Mouse (Mus musculus) layer of hippocampus, postnatal 14 days (tissue): ENCODE results near the gene Pfdn6. TPM values are rescaled to one million over a fixed set of nuclear protein-coding genes. Genes with fewer than 3 reads are reported as not detected.
A peak's percentile ranks its signal among the peaks of the same experiment; 100 is the strongest.
"Not testable (repeated sequence)": the region's sequence is repeated elsewhere in the genome, so short reads cannot be mapped to it uniquely, and the experiment has no call there.

ENCODE experiments used
- DNase-seq, 2 experiments: peaks; one replicate each; pipeline ENCODE4 v3.0.0; 2021 to 2022; ENCODE audit warnings: low spot score in 2 of 2, mixed read lengths in 1 of 2
- total RNA-seq, 2 experiments: library from RNA; stranded (reverse); gene quantifications; 2 replicates each; pipeline ENCODE4 v1.2.3; 2021

The Pfdn6 gene
- total RNA-seq, 2 experiments from 2014 or later: 89.3 to 93.4 TPM

- DNase-seq: no peak
These were observed 39.7 kb downstream of the Pfdn6 start for GRCm38 (mm10) chr17:33900281-33900988.

DNA sequence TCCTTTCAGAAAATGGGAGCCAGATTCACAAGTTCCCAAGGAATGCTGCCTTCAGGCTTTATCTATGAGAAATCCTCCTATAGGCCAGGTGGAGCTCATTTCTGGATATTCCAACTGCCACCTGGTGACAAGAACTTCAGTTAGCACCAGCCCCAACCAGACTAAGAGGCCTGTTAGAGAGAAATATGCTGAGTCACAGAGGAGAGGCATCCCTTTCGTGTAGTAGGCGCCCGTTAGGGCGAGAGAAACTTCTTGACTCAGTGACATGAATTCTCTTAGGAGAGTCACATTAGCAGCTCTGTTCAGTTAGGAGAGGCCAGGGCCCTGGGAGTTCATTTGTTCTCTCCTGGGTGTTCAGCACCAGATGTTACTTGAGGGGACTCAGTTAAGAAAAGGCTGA lies 40.5 kb downstream of the Pfdn6 start:
- no peak for DNase-seq

- DNase-seq: not testable (repeated sequence)
These were observed 42.0 kb downstream of the Pfdn6 start for GRCm38 (mm10) chr17:33898193-33898592.

DNA sequence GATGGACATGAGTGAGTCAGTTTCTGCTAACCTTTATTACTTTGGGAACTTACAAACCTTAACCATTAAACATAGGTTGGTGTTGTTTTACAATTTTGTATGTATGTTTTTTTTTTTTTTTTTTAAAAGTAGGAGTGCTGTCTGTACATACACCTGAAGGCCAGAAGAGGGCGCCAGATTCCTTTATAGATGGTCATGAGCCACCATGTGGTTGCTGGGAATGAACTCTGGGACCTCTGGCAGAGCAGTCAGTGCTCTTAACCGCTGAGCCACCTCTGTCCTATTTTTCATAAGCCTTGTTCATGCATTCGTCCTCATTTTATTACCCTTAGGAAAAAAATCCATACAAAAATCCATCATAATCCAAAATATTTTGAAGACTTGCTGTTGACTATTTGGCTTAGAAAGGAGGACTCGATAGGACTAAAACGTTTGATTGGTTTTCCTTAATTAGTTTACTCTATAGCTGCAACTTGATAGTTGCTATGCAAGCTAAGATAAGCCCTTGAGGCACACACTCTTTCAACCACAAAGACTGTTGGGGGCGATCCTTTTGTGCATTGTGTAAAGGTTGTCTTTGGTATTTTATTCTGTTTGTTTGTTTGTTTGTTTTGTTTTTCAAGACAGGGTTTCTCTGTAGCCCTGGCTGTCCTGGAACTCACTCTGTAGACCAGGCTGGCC lies 42.9 kb downstream of the Pfdn6 start:
- DNase-seq: no peak

GRCm38 (mm10) chr17:33893011-33893410 lies 47.1 kb downstream of the Pfdn6 start:
- not testable (repeated sequence) for DNase-seq

DNA sequence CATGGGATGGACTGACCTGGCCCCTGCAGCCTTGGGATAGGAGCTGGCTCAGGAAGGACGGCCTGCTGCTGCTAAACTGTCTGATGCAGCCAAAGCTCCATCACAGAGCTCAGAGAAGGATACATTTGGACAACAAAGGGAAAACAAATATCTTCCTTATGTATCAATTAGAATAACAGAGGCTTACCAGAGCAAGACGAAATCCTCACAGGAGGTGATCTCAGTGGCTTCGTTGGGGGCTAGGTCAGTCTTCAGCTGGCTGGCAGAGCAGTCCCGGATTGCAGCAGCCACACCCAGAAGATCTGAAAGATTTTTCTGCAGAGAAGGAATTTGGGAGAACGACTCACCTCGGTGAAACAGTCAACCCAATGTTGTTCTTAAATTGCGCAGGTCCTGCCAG lies 47.7 kb downstream of the Pfdn6 start:
- DNase-seq: no peak

DNA sequence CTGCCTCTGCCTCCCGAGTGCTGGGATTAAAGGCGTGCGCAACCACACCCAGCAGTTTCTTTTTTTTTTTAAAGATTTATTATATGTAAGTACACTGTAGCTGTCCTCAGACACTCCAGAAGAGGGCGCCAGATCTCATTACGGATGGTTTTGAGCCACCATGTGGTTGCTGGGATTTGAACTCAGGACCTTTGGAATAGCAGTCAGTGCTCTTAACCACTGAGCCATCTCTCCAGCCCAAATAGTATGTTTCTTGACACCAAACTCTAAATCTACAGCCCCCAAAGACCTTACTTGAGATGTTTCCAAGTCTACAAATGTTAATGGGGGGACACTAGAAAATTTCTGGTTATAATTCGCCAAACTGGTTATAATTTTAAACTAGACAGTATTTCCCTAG lies 48.3 kb downstream of the Pfdn6 start:
- not testable (repeated sequence) for DNase-seq

DNA sequence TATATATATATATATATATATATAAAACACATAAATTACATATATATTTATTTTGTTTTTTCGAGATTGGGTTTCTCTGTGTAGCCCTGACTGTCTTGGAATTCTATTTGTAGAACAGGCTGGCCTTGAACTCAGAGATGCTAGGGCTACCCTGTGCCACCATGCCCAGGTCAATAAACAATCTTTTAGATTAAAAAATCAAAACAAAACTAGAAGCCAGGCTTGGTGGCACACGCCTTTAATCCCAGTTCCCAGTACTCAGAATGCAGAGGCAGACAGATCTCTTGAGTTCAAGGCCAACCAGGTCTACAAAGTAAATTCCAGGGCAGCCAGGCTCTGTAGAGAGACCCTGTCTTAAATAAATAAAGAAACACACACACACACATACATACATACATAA lies 48.8 kb downstream of the Pfdn6 start:
- DNase-seq: no peak

DNA sequence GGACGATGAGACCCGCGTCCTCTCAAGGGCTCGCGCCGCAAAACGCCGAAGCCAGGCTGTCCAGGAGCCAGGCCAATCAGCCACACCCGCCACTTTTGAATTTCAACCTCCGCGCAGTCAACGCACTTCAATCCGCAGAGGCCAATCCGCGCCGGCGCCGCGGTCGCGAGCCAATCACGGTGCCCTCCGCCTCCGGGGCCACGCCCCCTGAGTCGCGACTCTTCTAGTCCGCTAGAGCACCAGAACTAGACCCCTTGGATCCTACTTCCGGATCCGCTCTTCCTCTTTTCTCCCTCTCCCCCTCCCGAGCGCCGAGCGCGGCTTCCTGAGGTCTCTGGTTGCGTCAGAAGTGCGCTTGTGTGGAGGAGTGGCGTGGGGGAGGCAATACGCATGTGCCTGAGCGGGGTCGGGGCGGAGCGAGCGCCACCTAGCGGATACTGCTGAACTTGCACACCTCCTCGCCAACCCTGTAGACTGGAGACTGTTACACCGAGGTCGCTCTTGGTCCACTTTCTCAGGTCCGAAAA lies 49.5 kb downstream of the Pfdn6 start, which contains the start of gene Kifc1:
TSS of gene Kifc1 (minus strand) at position 129 of the 527 bp plus-strand sequence.
- peak; percentile 100 for DNase-seq

DNA sequence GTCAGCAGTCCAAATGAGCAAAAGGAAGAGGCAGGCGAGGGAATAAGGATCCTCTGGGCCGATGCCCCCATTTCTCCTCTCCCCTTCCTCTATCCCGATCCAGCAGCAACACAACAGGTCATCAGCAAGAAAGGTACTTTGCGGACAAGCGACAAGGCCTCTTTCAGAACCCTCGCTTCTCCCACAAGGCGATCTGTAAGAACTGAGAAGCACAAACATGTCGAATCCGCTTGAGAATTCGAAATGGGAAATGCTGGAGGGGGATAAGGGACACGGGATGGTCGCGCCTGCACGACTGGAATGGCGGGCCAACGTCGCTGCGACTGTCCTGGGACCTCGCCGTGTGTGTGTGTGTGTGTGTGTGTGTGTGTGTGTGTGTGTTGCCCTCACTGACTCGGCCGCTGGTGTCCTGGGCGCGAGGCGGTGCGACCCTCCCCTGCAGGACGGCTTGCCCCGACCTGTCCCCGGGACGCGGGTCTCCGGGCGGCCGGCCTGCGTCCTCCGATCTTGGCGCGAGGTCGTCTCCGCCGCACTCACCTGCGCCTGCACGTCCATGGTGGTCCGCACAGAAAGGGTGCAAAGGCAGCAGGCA lies 50.1 kb downstream of the Pfdn6 start:
- not testable (repeated sequence) for DNase-seq

Other genes with a start within 250 kb of the Pfdn6 start
- gene March2, start 221.7 kb downstream of the Pfdn6 start, total RNA-seq: 10 to 100 TPM; 84.7 to 89.0 TPM
- 100 to 1,000 TPM; 281 to 286 TPM for gene Rab11b, start 179.8 kb downstream of the Pfdn6 start, total RNA-seq
- gene Angptl4, start 158.5 kb downstream of the Pfdn6 start, total RNA-seq: 1 to 10 TPM; 4.8 to 5.8 TPM
- gene Kank3, start 129.8 kb downstream of the Pfdn6 start, total RNA-seq: 10 to 100 TPM; 45.2 to 48.1 TPM
- 100 to 1,000 TPM; 776 to 830 TPM for gene Rps28, start 115.8 kb downstream of the Pfdn6 start, total RNA-seq
- 100 to 1,000 TPM; 209 to 232 TPM for gene Ndufa7, start 115.8 kb downstream of the Pfdn6 start, total RNA-seq
- 10 to 100 TPM; 25.9 to 28.8 TPM for gene Cd320, start 97.3 kb downstream of the Pfdn6 start, total RNA-seq
- gene Gm7029, start 66.5 kb downstream of the Pfdn6 start, total RNA-seq: not detected
- 1 to 10 TPM; 2.9 to 4.5 TPM for gene Kifc1, start 49.7 kb downstream of the Pfdn6 start, total RNA-seq
- gene Platr17, start 35.2 kb downstream of the Pfdn6 start, total RNA-seq: under 1 TPM in 1 of 2 experiments, not detected in 1; 0.50 TPM
- 10 to 100 TPM; 28.0 to 28.6 TPM for gene Daxx, start 30.9 kb downstream of the Pfdn6 start, total RNA-seq
- gene Tapbp, start 24.4 kb downstream of the Pfdn6 start, total RNA-seq: 10 to 100 TPM; 27.4 to 34.4 TPM
- gene Zbtb22, start 24.4 kb downstream of the Pfdn6 start, total RNA-seq: 10 to 100 TPM; 30.5 to 34.0 TPM
- 10 to 100 TPM; 67.0 to 68.9 TPM for gene Rgl2, start 10.8 kb downstream of the Pfdn6 start, total RNA-seq
- 10 to 100 TPM; 17.5 to 18.5 TPM for gene Wdr46, start 317 bp upstream of the Pfdn6 start, total RNA-seq
- 1 to 10 TPM; 5.4 to 6.8 TPM for gene B3galt4, start 11.1 kb upstream of the Pfdn6 start, total RNA-seq
- 10 to 100 TPM; 78.5 to 84.4 TPM for gene Vps52, start 15.5 kb upstream of the Pfdn6 start, total RNA-seq
- gene Rps18, start 15.7 kb upstream of the Pfdn6 start, total RNA-seq: 100 to 1,000 TPM; 356 to 380 TPM
- gene H2-K1, start 60.0 kb upstream of the Pfdn6 start, total RNA-seq: 10 to 100 TPM; 14.4 to 15.9 TPM
- gene Ring1, start 84.3 kb upstream of the Pfdn6 start, total RNA-seq: 10 to 100 TPM; 32.5 to 37.8 TPM
- 10 to 100 TPM; 48.0 to 48.7 TPM for gene H2-Ke6, start 87.7 kb upstream of the Pfdn6 start, total RNA-seq
- gene Slc39a7, start 91.3 kb upstream of the Pfdn6 start, total RNA-seq: 10 to 100 TPM; 91.2 to 97.5 TPM
- gene Rxrb, start 91.5 kb upstream of the Pfdn6 start, total RNA-seq: 10 to 100 TPM; 70.9 to 72.1 TPM
- 10 to 100 TPM; 26.8 to 27.4 TPM for gene Col11a2, start 99.1 kb upstream of the Pfdn6 start, total RNA-seq
- gene H2-Oa, start 152.0 kb upstream of the Pfdn6 start, total RNA-seq: not detected
- 10 to 100 TPM; 36.8 to 38.0 TPM for gene H2-DMa, start 179.2 kb upstream of the Pfdn6 start, total RNA-seq
- gene Brd2, start 182.3 kb upstream of the Pfdn6 start, total RNA-seq: 100 to 1,000 TPM; 248 to 278 TPM
- gene H2-DMb2, start 203.0 kb upstream of the Pfdn6 start, total RNA-seq: 1 to 10 TPM in 1 of 2 experiments, under 1 TPM in 1; 0.55 to 1.0 TPM
- gene H2-DMb1, start 212.7 kb upstream of the Pfdn6 start, total RNA-seq: under 1 TPM; 0.65 to 0.98 TPM
- 1 to 10 TPM; 2.8 to 3.2 TPM for gene Tap1, start 247.2 kb upstream of the Pfdn6 start, total RNA-seq
- gene Psmb9, start 247.4 kb upstream of the Pfdn6 start, total RNA-seq: 1 to 10 TPM; 1.1 to 1.8 TPM